Mouse (Mus musculus) intestine, embryonic 15.5 days (tissue): ENCODE results near the gene Spry1. TPM values are rescaled to one million over a fixed set of nuclear protein-coding genes. Genes with fewer than 3 reads are reported as not detected.

Experiments used
- ATAC-seq: fragments of 200-750 bp; cut with Nextera tagmentation; 2 replicates; pipeline ENCODE4 v1.8.0; 2017; ENCODE audit warnings: moderate TSS enrichment, moderate library complexity
- H3K27ac ChIP-seq: fragments of 300-500 bp; sonication (generic); 2 replicates; pipeline ENCODE4 v1.5.1; 2015; ENCODE audit warnings: mild to moderate bottlenecking, inconsistent platforms
- H3K27me3 ChIP-seq: fragments of 300-500 bp; sonication (generic); replicated peaks from 2 replicates; pipeline ENCODE4 v1.6.1; 2015; ENCODE audit warnings: inconsistent platforms
- H3K36me3 ChIP-seq: fragments of 300-500 bp; sonication (generic); 2 replicates; pipeline ENCODE4 v1.6.1; 2015; ENCODE audit warnings: inconsistent platforms
- H3K4me1 ChIP-seq: fragments of 300-500 bp; sonication (generic); replicated peaks from 2 replicates; pipeline ENCODE4 v1.6.1; 2015; ENCODE audit warnings: inconsistent platforms
- H3K4me2 ChIP-seq: fragments of 300-500 bp; sonication (generic); replicated peaks from 2 replicates; pipeline ENCODE4 v1.6.1; 2015; ENCODE audit warnings: mild to moderate bottlenecking, inconsistent platforms
- H3K4me3 ChIP-seq: fragments of 300-500 bp; sonication (generic); replicated peaks from 2 replicates; pipeline ENCODE4 v1.5.1; 2015; ENCODE audit warnings: inconsistent platforms
- H3K9ac ChIP-seq: fragments of 300-500 bp; sonication (generic); 2 replicates; pipeline ENCODE4 v1.6.1; 2015; ENCODE audit warnings: inconsistent platforms
- H3K9me3 ChIP-seq: fragments of 300-500 bp; sonication (generic); 2 replicates; pipeline ENCODE4 v1.6.1; 2016; ENCODE audit warnings: inconsistent platforms
- WGBS: fragments of 180-500 bp; shearing (Covaris S2); methylation state at CpG from one replicate; pipeline ENCODE4 v1.1.7; 2015; 5-methylcytosine and 5-hydroxymethylcytosine counted together
- polyA plus RNA-seq: library from polyadenylated mRNA; unstranded; fragments of >200 nt; fragmentation: Nextera tagmentation; extraction: Ambion mirVana; gene quantifications from 2 replicates; pipeline ENCODE4 v1.2.1, GENCODE M21; 2015

Gene Spry1
- polyA plus RNA-seq, 1 experiment from 2014 or later = 14.2 TPM

DNA sequence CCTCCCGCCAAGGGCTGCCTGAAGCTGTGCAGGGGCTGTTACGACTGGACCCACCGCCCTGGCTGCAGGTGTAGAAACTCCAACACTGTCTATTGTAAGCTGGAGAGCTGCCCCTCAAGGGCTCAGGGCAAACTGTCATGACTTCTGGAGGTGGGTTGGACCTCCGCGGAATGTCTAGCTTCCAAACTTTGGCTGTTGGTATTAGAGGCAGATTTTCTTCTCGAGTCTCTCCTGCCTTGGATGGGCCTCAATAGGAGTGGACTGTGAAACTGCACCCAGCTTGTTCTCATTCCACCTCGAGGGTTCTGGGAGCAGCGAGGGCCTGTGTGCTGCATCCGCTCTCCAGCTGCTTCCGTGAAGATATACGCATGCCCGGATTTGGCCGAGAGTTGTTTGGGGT lies 3.7 kb downstream of the Spry1 start:
- no peaks in the 10 kb centered on the region for H3K9me3 ChIP-seq
- peak overlapping the region; percentile 66 for H3K4me2 ChIP-seq
- H3K27me3 ChIP-seq = no peaks in the 10 kb centered on the region
- H3K9ac ChIP-seq = no peak overlapping the region
- no peak for ATAC-seq
- H3K27ac ChIP-seq = no peak overlapping the region
- WGBS = 73% methylated on average over 13 of the region's 13 CpGs
- peaks cover 9% of the 10 kb centered on the region; the same call in 1 of the 2 replicates for H3K36me3 ChIP-seq
- peaks cover 19% of the 10 kb centered on the region for H3K4me1 ChIP-seq
- peak overlapping the region; percentile 4; the same call in 1 of the 2 replicates for H3K4me3 ChIP-seq

- WGBS = 77% methylated on average over 8 of the region's 8 CpGs
- peaks cover 19% of the 10 kb centered on the region for H3K4me1 ChIP-seq
- H3K36me3 ChIP-seq = peaks cover 9% of the 10 kb centered on the region; the same call in 1 of the 2 replicates
- H3K4me3 ChIP-seq = no peak overlapping the region
- H3K27ac ChIP-seq = no peak overlapping the region
- ATAC-seq = no peak
- peak overlapping the region; percentile 66 for H3K4me2 ChIP-seq
- no peaks in the 10 kb centered on the region for H3K9me3 ChIP-seq
- no peak overlapping the region for H3K9ac ChIP-seq
- H3K27me3 ChIP-seq = no peaks in the 10 kb centered on the region
These were observed 4.2 kb downstream of the Spry1 start for GRCm38 (mm10) chr3:37643903-37644302.

DNA sequence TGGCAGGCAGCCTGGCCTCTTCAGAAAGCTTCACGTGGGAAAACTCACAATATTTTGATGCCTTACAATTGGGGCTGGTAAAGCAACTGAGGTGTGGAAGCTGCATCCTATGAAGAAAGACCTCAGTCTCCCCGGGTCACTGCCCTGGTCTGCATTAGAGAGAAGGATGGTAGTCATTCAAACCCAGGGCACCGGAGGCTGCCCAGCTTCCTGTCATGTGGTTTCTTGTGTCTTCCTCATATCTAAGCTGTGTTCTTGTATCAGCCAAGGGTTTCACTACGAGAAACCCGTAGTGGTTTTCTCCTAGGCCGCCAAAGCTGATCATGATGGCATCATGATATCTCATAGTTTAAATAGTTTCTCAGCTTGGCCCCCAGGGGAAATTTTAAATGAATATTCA lies 5.3 kb downstream of the Spry1 start:
- 77% methylated on average over 6 of the region's 6 CpGs for WGBS
- peaks cover 9% of the 10 kb centered on the region; the same call in 1 of the 2 replicates for H3K36me3 ChIP-seq
- no peak overlapping the region for H3K4me2 ChIP-seq
- H3K4me1 ChIP-seq = peaks cover 19% of the 10 kb centered on the region
- H3K4me3 ChIP-seq = no peak overlapping the region
- no peaks in the 10 kb centered on the region for H3K9me3 ChIP-seq
- no peak overlapping the region for H3K9ac ChIP-seq
- no peak for ATAC-seq
- no peak overlapping the region for H3K27ac ChIP-seq
- H3K27me3 ChIP-seq = no peaks in the 10 kb centered on the region

DNA sequence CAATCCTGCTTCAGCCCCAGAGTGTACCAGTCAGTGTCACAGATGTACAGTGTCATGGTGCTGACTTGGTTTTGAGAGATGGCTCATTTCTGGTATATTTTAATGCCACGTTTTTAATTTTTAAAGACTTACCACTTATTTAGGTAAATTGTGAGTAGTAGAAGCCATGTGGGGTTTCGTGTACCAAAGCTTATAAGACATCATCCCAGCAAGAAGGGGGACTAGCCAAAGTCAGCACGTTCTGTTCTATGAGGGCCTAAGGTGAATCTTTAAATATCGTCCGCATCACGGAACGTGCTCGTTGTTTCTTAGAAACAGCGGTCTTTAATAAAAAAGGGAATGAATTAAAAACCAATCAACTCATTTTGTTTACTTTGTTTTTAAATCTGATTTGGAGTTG lies 6.5 kb downstream of the Spry1 start:
- WGBS = 93% methylated on average over 9 of the region's 9 CpGs
- ATAC-seq = no peak
- Histone ChIP-seq H3K9me3 (no peaks in the 10 kb centered on the region), H3K27me3 (no peaks in the 10 kb centered on the region), H3K36me3 (peaks cover 9% of the 10 kb centered on the region; the same call in 1 of the 2 replicates), H3K9ac (no peak overlapping the region), H3K4me2 (no peak overlapping the region), H3K27ac (no peak overlapping the region), H3K4me1 (peaks cover 19% of the 10 kb centered on the region), H3K4me3 (no peak overlapping the region)

DNA sequence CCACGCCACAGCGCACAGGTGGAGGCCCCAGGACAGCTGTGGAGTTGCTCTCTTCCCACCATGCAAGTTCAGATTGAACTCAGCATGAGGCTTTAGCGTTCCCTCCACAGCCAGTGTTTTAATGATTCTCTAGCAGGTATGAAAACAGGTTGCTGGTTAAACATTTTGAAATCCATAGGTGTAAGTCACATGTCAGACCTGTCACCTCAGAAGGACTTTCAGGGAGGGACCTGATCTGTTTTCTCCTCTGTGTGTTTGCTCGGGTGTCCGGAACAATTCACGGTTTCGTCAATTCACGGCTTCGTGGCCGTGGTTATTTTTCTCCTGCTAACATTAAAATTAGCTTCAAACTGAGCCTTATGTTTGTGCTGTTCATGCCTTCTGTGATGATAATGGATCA lies 7.5 kb downstream of the Spry1 start:
- ATAC-seq = no peak
- Histone ChIP-seq H3K27ac (no peak overlapping the region), H3K4me1 (peaks cover 21% of the 10 kb centered on the region), H3K4me3 (no peak overlapping the region), H3K4me2 (no peak overlapping the region), H3K9ac (no peak overlapping the region), H3K27me3 (no peaks in the 10 kb centered on the region), H3K9me3 (no peaks in the 10 kb centered on the region), H3K36me3 (peaks cover 9% of the 10 kb centered on the region; the same call in 1 of the 2 replicates)
- 87% methylated on average over 10 of the region's 10 CpGs for WGBS

DNA sequence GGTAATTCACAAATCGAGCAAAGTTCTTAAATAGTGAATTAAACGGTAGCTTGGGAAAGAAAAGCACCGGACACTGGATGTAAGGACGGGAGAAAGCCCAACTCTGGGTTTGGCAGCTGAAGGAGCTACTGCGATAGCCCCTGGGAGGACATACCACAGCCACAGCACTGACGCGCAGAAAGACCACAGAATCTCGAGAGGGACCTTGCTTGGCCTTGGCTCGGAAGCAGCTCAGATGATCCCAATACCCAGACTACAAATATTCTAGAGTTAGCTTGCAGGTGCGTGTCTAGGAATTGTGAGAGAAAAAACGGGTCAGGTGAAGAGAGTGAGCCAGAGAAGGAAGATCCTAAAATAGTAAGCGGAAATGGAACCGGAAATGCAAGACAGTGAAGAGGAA lies 8.5 kb downstream of the Spry1 start:
- ATAC-seq = no peak

GRCm38 (mm10) chr3:37649281-37649680 lies 9.5 kb downstream of the Spry1 start:
- H3K27ac ChIP-seq = no peak overlapping the region
- no peaks in the 10 kb centered on the region for H3K27me3 ChIP-seq
- no peak overlapping the region for H3K4me2 ChIP-seq
- no peaks in the 10 kb centered on the region for H3K9me3 ChIP-seq
- no peak overlapping the region for H3K4me3 ChIP-seq
- no peak for ATAC-seq
- 74% methylated on average over 6 of the region's 6 CpGs for WGBS
- H3K36me3 ChIP-seq = no peaks in the 10 kb centered on the region; the same call in 1 of the 2 replicates
- H3K4me1 ChIP-seq = peaks cover 6% of the 10 kb centered on the region; the same call in 1 of the 2 replicates
- H3K9ac ChIP-seq = no peak overlapping the region

More for the DNA sequence above, 8.5 kb downstream of the Spry1 start:
- Histone ChIP-seq H3K9me3 (no peaks in the 10 kb centered on the region), H3K4me2 (no peak overlapping the region), H3K4me1 (peaks cover 10% of the 10 kb centered on the region), H3K4me3 (no peak overlapping the region), H3K36me3 (peaks cover 3% of the 10 kb centered on the region; the same call in 1 of the 2 replicates), H3K9ac (no peak overlapping the region), H3K27ac (no peak overlapping the region), H3K27me3 (no peaks in the 10 kb centered on the region)
- 82% methylated on average over 13 of the region's 13 CpGs for WGBS

DNA sequence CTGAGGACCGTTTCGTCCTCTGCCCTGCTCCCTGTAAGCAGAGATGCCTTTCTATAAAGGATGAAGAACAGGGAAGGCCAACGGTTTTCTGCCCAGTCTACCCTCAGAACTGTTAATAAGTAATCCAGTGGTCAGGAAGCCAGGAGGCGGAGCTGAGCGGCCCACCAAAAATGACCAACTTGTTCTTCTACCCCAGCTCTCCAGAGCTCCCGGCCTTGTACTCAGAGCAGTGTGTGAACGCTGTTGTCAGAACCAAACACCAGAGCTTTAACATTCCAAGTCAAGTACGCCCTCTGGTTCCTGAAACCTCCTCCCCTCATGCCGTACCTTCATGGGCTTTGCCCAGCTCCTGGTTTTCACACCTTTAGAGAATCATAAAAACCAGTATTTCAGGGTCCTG lies 12.8 kb downstream of the Spry1 start:
- H3K9ac ChIP-seq = no peak overlapping the region
- no peaks in the 10 kb centered on the region for H3K27me3 ChIP-seq
- peak overlapping the region; percentile 35 for H3K4me2 ChIP-seq
- H3K4me1 ChIP-seq = peaks cover 11% of the 10 kb centered on the region; the same call in 1 of the 2 replicates
- WGBS = 55% methylated on average over 9 of the region's 9 CpGs
- H3K27ac ChIP-seq = no peak overlapping the region
- no peak overlapping the region for H3K4me3 ChIP-seq
- H3K36me3 ChIP-seq = no peaks in the 10 kb centered on the region
- H3K9me3 ChIP-seq = no peaks in the 10 kb centered on the region
- peak; percentile 52 for ATAC-seq

DNA sequence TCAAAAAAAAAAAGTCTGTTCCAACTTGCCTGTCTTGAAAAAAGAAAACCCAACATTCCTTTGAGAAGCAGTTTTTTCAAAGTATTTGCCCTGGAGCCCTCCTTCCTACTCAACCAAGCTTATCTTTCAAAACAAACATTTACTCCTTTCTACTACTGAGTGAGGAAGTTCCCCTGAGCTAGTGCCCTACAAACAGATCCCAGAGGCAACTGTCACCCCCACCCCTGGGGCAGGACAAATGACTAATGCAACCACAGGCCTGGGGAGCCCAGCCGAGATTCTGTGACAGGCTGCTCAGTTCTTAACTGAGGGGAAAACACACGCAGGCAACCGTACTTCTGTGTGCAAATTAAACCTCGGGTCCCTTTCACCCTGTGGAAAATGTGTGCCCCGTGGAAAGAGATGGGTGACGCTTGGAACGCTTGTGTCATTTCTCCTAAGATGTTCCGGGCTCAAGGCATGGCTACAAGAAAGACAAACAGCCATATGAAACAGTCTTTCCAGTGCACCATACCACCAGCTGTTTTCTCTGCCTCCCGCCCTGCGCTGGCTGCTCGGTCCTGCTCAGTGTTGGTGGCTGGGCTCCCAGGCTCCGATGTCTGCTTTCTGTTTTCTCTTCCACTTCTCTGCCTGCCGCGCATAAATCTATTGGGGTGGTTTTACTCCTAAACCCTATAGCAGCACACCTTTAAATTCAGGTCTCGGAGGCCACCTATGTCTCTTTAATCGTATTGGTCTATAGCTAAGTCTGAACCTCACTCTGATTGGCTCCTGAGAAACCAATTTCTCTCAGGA lies 14.4 kb downstream of the Spry1 start:
- peak; percentile 55 for ATAC-seq
- H3K9me3 ChIP-seq = no peaks in the 10 kb centered on the region
- H3K27me3 ChIP-seq = no peaks in the 10 kb centered on the region
- H3K36me3 ChIP-seq = no peaks in the 10 kb centered on the region
- H3K4me3 ChIP-seq = peak overlapping the region; percentile 15; the same call in 1 of the 2 replicates
- WGBS = 4% methylated on average over 16 of the region's 16 CpGs
- H3K27ac ChIP-seq = peak overlapping the region; percentile 19; the same call in 1 of the 2 replicates
- H3K4me1 ChIP-seq = peaks cover 14% of the 10 kb centered on the region; the same call in 1 of the 2 replicates
- peak overlapping the region; percentile 55 for H3K4me2 ChIP-seq
- peak overlapping the region; percentile 21; the same call in 1 of the 2 replicates for H3K9ac ChIP-seq

- Histone ChIP-seq H3K9ac (no peak overlapping the region), H3K4me2 (peak overlapping the region; percentile 55), H3K27ac (no peak overlapping the region), H3K9me3 (no peaks in the 10 kb centered on the region), H3K27me3 (no peaks in the 10 kb centered on the region), H3K4me1 (peaks cover 14% of the 10 kb centered on the region; the same call in 1 of the 2 replicates), H3K36me3 (no peaks in the 10 kb centered on the region), H3K4me3 (no peak overlapping the region)
- no peak for ATAC-seq
- 50% methylated on average over 6 of the region's 6 CpGs for WGBS
These were observed 15.0 kb downstream of the Spry1 start for GRCm38 (mm10) chr3:37654787-37655186.

DNA sequence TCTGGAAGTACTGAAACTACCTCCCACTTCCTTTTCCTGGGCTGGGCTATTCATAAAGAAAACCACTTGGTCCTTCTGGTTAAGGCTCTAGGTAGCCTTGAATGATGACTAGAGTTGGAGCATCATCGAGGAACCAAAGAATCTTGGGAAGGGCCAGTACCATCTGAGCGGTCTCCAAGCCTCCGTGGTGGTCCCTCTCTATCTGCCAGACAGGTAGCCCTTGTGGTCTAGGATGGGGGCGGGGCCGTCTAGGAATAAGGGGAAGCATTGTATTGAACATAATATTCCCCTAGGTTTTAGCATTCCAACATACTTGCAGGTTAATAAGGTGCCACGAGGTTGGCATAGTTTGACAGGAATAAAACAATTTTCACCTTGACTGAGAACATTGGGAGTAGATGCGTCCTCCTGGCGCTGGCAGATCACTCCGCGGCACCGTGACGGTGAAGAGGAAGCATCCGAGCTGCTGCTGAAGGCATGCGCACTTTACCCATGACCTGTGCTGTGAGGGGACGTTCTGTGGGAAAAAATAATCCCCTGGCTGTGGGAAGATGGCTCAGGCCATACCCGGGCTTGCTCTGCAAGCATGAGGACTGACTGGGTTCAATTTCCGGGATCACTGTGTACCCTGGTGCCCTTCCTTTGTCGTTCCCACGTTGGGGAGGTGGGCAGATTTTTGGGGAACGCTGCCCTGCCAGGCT lies 16.3 kb downstream of the Spry1 start:
- H3K27me3 ChIP-seq = no peaks in the 10 kb centered on the region
- H3K4me1 ChIP-seq = peaks cover 14% of the 10 kb centered on the region; the same call in 1 of the 2 replicates
- no peak overlapping the region for H3K9ac ChIP-seq
- WGBS = 28% methylated on average over 20 of the region's 20 CpGs
- no peaks in the 10 kb centered on the region for H3K9me3 ChIP-seq
- no peaks in the 10 kb centered on the region for H3K36me3 ChIP-seq
- no peak overlapping the region for H3K27ac ChIP-seq
- ATAC-seq = no peak
- H3K4me3 ChIP-seq = no peak overlapping the region; the same call in 1 of the 2 replicates
- peak overlapping the region; percentile 49 for H3K4me2 ChIP-seq

GRCm38 (mm10) chr3:37657009-37657408 lies 17.3 kb downstream of the Spry1 start:
- peaks cover 12% of the 10 kb centered on the region; the same call in 1 of the 2 replicates for H3K4me1 ChIP-seq
- 8% methylated on average over 8 of the region's 8 CpGs for WGBS
- H3K9ac ChIP-seq = no peak overlapping the region
- H3K4me3 ChIP-seq = no peak overlapping the region
- peak overlapping the region; percentile 39 for H3K4me2 ChIP-seq
- no peak overlapping the region for H3K27ac ChIP-seq
- H3K9me3 ChIP-seq = no peaks in the 10 kb centered on the region
- ATAC-seq = no peak
- H3K27me3 ChIP-seq = no peaks in the 10 kb centered on the region
- H3K36me3 ChIP-seq = no peaks in the 10 kb centered on the region
